Mouse (Mus musculus) MEL (cell line): ENCODE measurements around the gene Fbn1. TPM values are rescaled to one million over a fixed set of nuclear protein-coding genes. Genes with fewer than 3 reads are reported as not detected.

Experiments used
- DNase-seq: peaks from one replicate; pipeline ENCODE4 v3.0.0; 2011; ENCODE audit warnings: low read depth, low spot score
- H3K27ac ChIP-seq: 2 replicates; pipeline ENCODE4 v1.5.1; 2012; ENCODE audit warnings: low read depth, mild to moderate bottlenecking, control low read depth, low read length, moderate library complexity; ENCODE audit not compliant: control insufficient read depth
- H3K27me3 ChIP-seq, 2 experiments: fragments of 150-350 bp in 1 of 2; sonication (generic) in 1 of 2; 2 replicates each; pipeline ENCODE4 v1.6.1; 2012; ENCODE audit warnings: low read length in 2 of 2, mild to moderate bottlenecking in 2 of 2, improper control_type of control experiment in 1 of 2, moderate library complexity in 1 of 2; ENCODE audit not compliant: insufficient read depth in 2 of 2, control insufficient read depth in 1 of 2
- H3K36me3 ChIP-seq, 2 experiments: 2 replicates each; pipeline ENCODE4 v1.6.1; 2012 to 2014; ENCODE audit warnings: low read length in 2 of 2, improper control_type of control experiment in 1 of 2, inconsistent platforms in 1 of 2, mild to moderate bottlenecking in 1 of 2; ENCODE audit not compliant: insufficient read depth in 2 of 2, control insufficient read depth in 1 of 2
- H3K4me1 ChIP-seq, 2 experiments: fragments of 150-350 bp in 1 of 2; sonication (generic) in 1 of 2; 2 replicates each; pipeline ENCODE4 v1.6.1; 2012; ENCODE audit warnings: low read length in 2 of 2, improper control_type of control experiment in 1 of 2, mild to moderate bottlenecking in 1 of 2; ENCODE audit not compliant: insufficient read depth in 2 of 2, control insufficient read depth in 1 of 2
- H3K4me3 ChIP-seq, 2 experiments: fragments of 150-350 bp in 1 of 2; sonication (generic) in 1 of 2; 2 replicates each; pipeline ENCODE4 v1.5.1; 2012; ENCODE audit warnings: low read depth in 2 of 2, low read length in 2 of 2, mild to moderate bottlenecking in 2 of 2, moderate library complexity in 2 of 2, control low read depth in 1 of 2, improper control_type of control experiment in 1 of 2; ENCODE audit not compliant: control insufficient read depth in 1 of 2, insufficient read depth in 1 of 2
- H3K79me2 ChIP-seq: 2 replicates; pipeline ENCODE4 v1.6.1; 2012; ENCODE audit warnings: mild to moderate bottlenecking, low read length, moderate library complexity; ENCODE audit not compliant: control insufficient read depth, poor library complexity, insufficient read depth
- H3K9ac ChIP-seq: 2 replicates; pipeline ENCODE4 v1.6.1; 2012; ENCODE audit warnings: low read depth, mild to moderate bottlenecking, control low read depth, low read length, moderate library complexity; ENCODE audit not compliant: control insufficient read depth, poor library complexity, severe bottlenecking
- H3K9me3 ChIP-seq: fragments of 150-350 bp; sonication (generic); replicated peaks from 2 replicates; pipeline ENCODE4 v1.6.1; 2012; ENCODE audit warnings: mild to moderate bottlenecking, low read length, improper control_type of control experiment, moderate library complexity; ENCODE audit not compliant: insufficient read depth
- CHD1 ChIP-seq: IDR thresholded peaks from 2 replicates; pipeline ENCODE4 v1.6.1; 2012; ENCODE audit warnings: low read depth, mild to moderate bottlenecking, inconsistent platforms, low read length, improper control_type of control experiment
- CHD2 ChIP-seq: IDR thresholded peaks from 2 replicates; pipeline ENCODE4 v1.6.1; 2011; ENCODE audit warnings: low read length, improper control_type of control experiment
- GATA1 ChIP-seq: IDR thresholded peaks from 2 replicates; pipeline ENCODE4 v1.6.1; 2011; ENCODE audit warnings: low read depth, low read length, improper control_type of control experiment
- JUND ChIP-seq: IDR thresholded peaks from 2 replicates; pipeline ENCODE4 v1.6.1; 2011; ENCODE audit warnings: low read depth, mild to moderate bottlenecking, improper control_type of control experiment, low read length
- MAX ChIP-seq: IDR thresholded peaks from 2 replicates; pipeline ENCODE4 v1.6.1; 2011; ENCODE audit warnings: low read length, improper control_type of control experiment
- MAZ ChIP-seq: IDR thresholded peaks from 2 replicates; pipeline ENCODE4 v1.6.1; 2012; ENCODE audit warnings: low read depth, mild to moderate bottlenecking, inconsistent platforms, low read length, improper control_type of control experiment
- MEF2A ChIP-seq: IDR thresholded peaks from 2 replicates; pipeline ENCODE4 v1.6.1; 2014; ENCODE audit warnings: low read depth, mild to moderate bottlenecking, inconsistent platforms, low read length, improper control_type of control experiment; ENCODE audit not compliant: poor library complexity, insufficient replicate concordance, severe bottlenecking; ENCODE audit errors: extremely low read depth
- MXI1 ChIP-seq: IDR thresholded peaks from 2 replicates; pipeline ENCODE4 v1.6.1; 2011; ENCODE audit warnings: mild to moderate bottlenecking, low read depth, low read length, improper control_type of control experiment
- MYB ChIP-seq: IDR thresholded peaks from 2 replicates; pipeline ENCODE4 v1.6.1; 2011; ENCODE audit warnings: mild to moderate bottlenecking, low read depth, low read length, improper control_type of control experiment
- MYC ChIP-seq: IDR thresholded peaks from 2 replicates; pipeline ENCODE4 v1.6.1; 2011; ENCODE audit warnings: low read depth, mild to moderate bottlenecking, low read length, improper control_type of control experiment, moderate library complexity
- POLR2A ChIP-seq, 2 experiments: IDR thresholded peaks; 2 replicates each; pipeline ENCODE4 v1.6.1; 2011 to 2012; ENCODE audit warnings: low read length in 2 of 2, mild to moderate bottlenecking in 2 of 2, control low read depth in 1 of 2, improper control_type of control experiment in 1 of 2, low read depth in 1 of 2, moderate library complexity in 1 of 2; ENCODE audit not compliant: control insufficient read depth in 1 of 2, insufficient read depth in 1 of 2, poor library complexity in 1 of 2
- POLR2AphosphoS2 ChIP-seq: IDR thresholded peaks from 2 replicates; pipeline ENCODE4 v1.6.1; 2011; ENCODE audit warnings: low read length, improper control_type of control experiment
- POLR2AphosphoS5 ChIP-seq: IDR thresholded peaks from 2 replicates; pipeline ENCODE4 v1.6.1; 2012; ENCODE audit warnings: low read depth, borderline replicate concordance, mild to moderate bottlenecking, inconsistent platforms, low read length, moderate library complexity, mixed read lengths
- RCOR1 ChIP-seq: IDR thresholded peaks from 2 replicates; pipeline ENCODE4 v1.6.1; 2012; ENCODE audit warnings: low read depth, mild to moderate bottlenecking, inconsistent platforms, low read length, improper control_type of control experiment
- SIN3A ChIP-seq: IDR thresholded peaks from 2 replicates; pipeline ENCODE4 v1.6.1; 2012; ENCODE audit warnings: low read length, improper control_type of control experiment, inconsistent platforms
- TAL1 ChIP-seq: IDR thresholded peaks from 2 replicates; pipeline ENCODE4 v1.6.1; 2012; ENCODE audit warnings: mild to moderate bottlenecking, inconsistent platforms, low read length, moderate library complexity, mixed read lengths
- TBP ChIP-seq: IDR thresholded peaks from 2 replicates; pipeline ENCODE4 v1.8.0; 2011; ENCODE audit warnings: low read depth, low read length, improper control_type of control experiment
- TCF12 ChIP-seq: IDR thresholded peaks from 2 replicates; pipeline ENCODE4 v1.6.1; 2014; ENCODE audit warnings: low read depth, mild to moderate bottlenecking, inconsistent platforms, low read length, improper control_type of control experiment, moderate library complexity
- USF1 ChIP-seq: IDR thresholded peaks from 2 replicates; pipeline ENCODE4 v1.6.1; 2014; ENCODE audit warnings: low read depth, mild to moderate bottlenecking, inconsistent platforms, low read length, improper control_type of control experiment, moderate library complexity
- ZC3H11A ChIP-seq: IDR thresholded peaks from 2 replicates; pipeline ENCODE4 v1.6.1; 2012; ENCODE audit warnings: low read depth, mild to moderate bottlenecking, inconsistent platforms, low read length, improper control_type of control experiment
- ZKSCAN1 ChIP-seq: IDR thresholded peaks from 2 replicates; pipeline ENCODE4 v1.6.1; 2012; ENCODE audit warnings: low read depth, mild to moderate bottlenecking, inconsistent platforms, low read length, improper control_type of control experiment, moderate library complexity
- ZNF384 ChIP-seq: IDR thresholded peaks from 2 replicates; pipeline ENCODE4 v1.6.1; 2012; ENCODE audit warnings: low read depth, mild to moderate bottlenecking, inconsistent platforms, low read length, improper control_type of control experiment
- polyA plus RNA-seq, 2 experiments: library from polyadenylated mRNA; stranded (reverse) in 1 of 2; unstranded in 1 of 2; fragments of >175 nt in 1 of 2; fragments of >200 nt in 1 of 2; gene quantifications; 2 replicates each; pipeline versions ENCODE4 v1.2.1 to v1.2.4; 2012; ENCODE audit warnings: low replicate concordance in 2 of 2, low read depth in 1 of 2; ENCODE audit not compliant: insufficient read length in 2 of 2, insufficient read depth in 1 of 2, missing spikeins in 1 of 2
- total RNA-seq: library from RNA; depleted of rRNA; stranded (reverse); fragments of 300-350 nt; gene quantifications from 2 replicates; pipeline ENCODE4 v1.2.3, GENCODE M21; 2012

Gene Fbn1
- total and polyA plus RNA-seq, 3 experiments = 0.01 TPM; not detected in 2

GRCm38 (mm10) chr2:125325125-125325855 lies 182.5 kb downstream of the Fbn1 start:
- Histone ChIP-seq H3K4me1 (no peaks in the 10 kb centered on the region), H3K36me3 (no peaks in the 10 kb centered on the region), H3K9ac (no peak overlapping the region), H3K79me2 (no peaks in the 10 kb centered on the region), H3K27me3 (peaks cover 0 to 2% of the 10 kb centered on the region in 2 experiments; a peak in 2 of 4 replicates), H3K9me3 (no peaks in the 10 kb centered on the region), H3K27ac (no peak overlapping the region), H3K4me3 (no peak overlapping the region)
- TF ChIP-seq MEF2A = no peak
- no peak for DNase-seq

DNA sequence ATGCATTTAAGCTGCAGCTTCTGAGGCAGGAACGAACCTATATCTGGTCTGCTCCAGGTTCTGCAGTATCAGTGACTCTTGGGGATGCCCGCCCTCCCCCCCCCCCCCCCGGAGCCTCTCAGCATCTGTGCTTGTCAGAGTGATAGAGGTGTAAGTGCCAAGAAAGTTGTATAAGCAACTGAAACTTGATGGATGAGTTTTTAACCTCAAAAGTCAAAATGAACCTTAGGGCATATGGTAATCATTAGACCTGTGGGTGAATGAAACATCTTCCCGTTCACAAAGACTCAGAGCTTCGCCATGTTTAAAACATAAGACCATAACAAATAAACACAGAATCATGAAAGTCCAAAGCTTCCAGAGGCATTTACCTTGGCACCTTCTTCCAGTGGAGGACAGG lies 183.3 kb downstream of the Fbn1 start:
- Histone ChIP-seq H3K36me3 (no peaks in the 10 kb centered on the region), H3K4me1 (no peaks in the 10 kb centered on the region), H3K4me3 (no peak overlapping the region), H3K9ac (no peak overlapping the region), H3K27me3 (peaks cover 0 to 2% of the 10 kb centered on the region in 2 experiments; a peak in 2 of 4 replicates)
- no peak for DNase-seq
- no peak for TF ChIP-seq MXI1
- TF ChIP-seq MYB = no peak
- no peak for TF ChIP-seq ZKSCAN1
- TF ChIP-seq SIN3A = no peak
- no peak for TF ChIP-seq ZC3H11A
- TF ChIP-seq MAZ = no peak
- no peak for TF ChIP-seq TAL1
- TF ChIP-seq TCF12 = no peak
- no peak for TF ChIP-seq ZNF384
- TF ChIP-seq GATA1 = no peak
- TF ChIP-seq MEF2A = no peak
- no peak for TF ChIP-seq MAX
- no peak for TF ChIP-seq RCOR1
- TF ChIP-seq TBP = no peak
- TF ChIP-seq MYC = no peak
- TF ChIP-seq CHD2 = no peak
- TF ChIP-seq, all 39 proteins: peak for 0
- no peaks in the 10 kb centered on the region for H3K79me2 ChIP-seq
- H3K9me3 ChIP-seq = no peaks in the 10 kb centered on the region
- H3K27ac ChIP-seq = no peak overlapping the region

GRCm38 (mm10) chr2:125323347-125323746 lies 184.4 kb downstream of the Fbn1 start:
- no peaks in the 10 kb centered on the region for H3K79me2 ChIP-seq
- no peaks in the 10 kb centered on the region for H3K9me3 ChIP-seq
- H3K9ac ChIP-seq = no peak overlapping the region
- H3K27me3 ChIP-seq = peaks cover 0 to 2% of the 10 kb centered on the region in 2 experiments; a peak in 2 of 4 replicates
- H3K27ac ChIP-seq = no peak overlapping the region
- H3K4me1 ChIP-seq = no peaks in the 10 kb centered on the region; a peak in 1 of 4 replicates
- H3K36me3 ChIP-seq = no peaks in the 10 kb centered on the region
- DNase-seq = no peak
- no peak for TF ChIP-seq POLR2A (IDR thresholded peaks at IDR 0.05; ENCODE audit: control insufficient read depth in 1 of 2, insufficient read depth in 1 of 2, low read depth in 1 of 2, low read length in 2 of 2, poor library complexity in 1 of 2)
- TF ChIP-seq ZC3H11A = no peak
- TF ChIP-seq POLR2AphosphoS2 = no peak
- TF ChIP-seq JUND = no peak
- no peak for TF ChIP-seq USF1
- TF ChIP-seq TCF12 = no peak
- no peak for TF ChIP-seq POLR2AphosphoS5
- TF ChIP-seq MYC = no peak
- TF ChIP-seq MEF2A = no peak
- TF ChIP-seq CHD1 = no peak
- TF ChIP-seq GATA1 = no peak
- H3K4me3 ChIP-seq = no peak overlapping the region
